Mouse (Mus musculus) heart, adult 9 months (tissue): Measurements from ENCODE around the gene Phka2.
A peak's percentile ranks its signal among the peaks of the same experiment; 100 is the strongest.

Experiments used
- DNase-seq, 2 experiments: peaks; one replicate each; pipeline ENCODE4 v3.0.0; 2022; ENCODE audit warnings: low spot score in 2 of 2

Phka2 gene

DNA sequence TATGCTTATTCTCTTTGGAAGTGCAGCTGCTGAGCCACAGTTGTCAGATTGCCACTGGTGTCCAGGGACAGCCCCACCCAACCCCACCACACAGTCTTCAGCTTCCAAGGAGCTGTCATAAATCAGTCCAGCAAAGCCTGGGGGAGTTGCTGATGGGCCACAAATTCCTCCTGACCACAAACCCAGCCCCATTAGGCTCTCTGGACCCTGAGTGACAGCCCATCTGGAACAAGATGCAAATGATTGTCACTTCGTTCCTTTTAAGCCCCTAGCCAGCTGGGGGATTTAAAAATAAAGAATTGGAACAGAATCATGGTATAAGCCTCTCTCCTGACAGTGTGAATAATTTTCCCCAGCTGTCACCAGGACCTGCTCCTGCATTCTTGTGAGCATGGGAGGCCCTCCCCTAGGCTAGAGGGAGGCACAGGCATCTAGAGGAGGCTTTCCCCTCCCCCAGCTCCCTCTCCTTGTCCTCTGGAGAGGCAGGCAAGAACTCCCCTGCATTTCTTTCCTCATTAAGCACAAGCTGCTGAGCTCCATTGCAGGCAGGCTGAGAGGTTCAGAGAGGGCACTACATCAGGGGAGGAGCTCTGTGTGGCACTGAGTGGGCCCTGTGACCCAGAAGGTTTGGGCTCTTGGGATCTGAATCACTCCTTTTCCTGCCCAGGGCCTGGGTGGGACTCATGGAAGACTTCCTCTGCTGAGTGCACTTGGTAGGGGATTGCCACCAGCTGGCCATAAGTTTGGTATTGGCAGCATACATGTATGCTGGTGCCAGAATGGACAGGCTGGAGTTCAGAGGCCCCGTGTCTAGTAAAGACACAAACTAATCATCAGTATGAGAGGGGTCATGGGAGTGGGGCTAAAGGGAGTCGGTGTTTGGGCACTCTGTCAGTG is 96.8 kb downstream of the Phka2 start:
- peak; percentile 34 to 47 for DNase-seq

- DNase-seq = peak in 1 of 2 experiments; percentile 22
Measured at GRCm38 (mm10) chrX:160601053-160601452, 99.1 kb downstream of the Phka2 start.

GRCm38 (mm10) chrX:160602770-160603169 is 100.8 kb downstream of the Phka2 start:
- no peak for DNase-seq

DNA sequence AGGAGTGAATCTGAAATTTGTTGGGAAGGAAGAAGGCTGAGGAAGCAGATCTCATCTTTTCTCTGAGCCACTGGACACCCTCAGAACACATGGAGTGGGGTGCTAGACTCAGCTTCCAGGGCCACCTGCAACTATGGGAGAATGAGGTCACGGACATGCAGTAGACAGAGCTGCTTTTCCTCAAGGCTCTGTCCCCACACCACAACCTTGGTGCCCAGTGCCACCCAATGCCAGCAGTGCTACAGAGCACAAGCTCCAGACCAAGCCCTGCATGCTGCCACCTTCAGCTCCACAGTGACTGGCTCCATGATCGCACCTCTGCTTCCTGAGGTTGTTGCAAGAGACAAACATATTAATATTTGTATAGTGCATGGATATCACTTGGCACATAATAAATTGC is 101.3 kb downstream of the Phka2 start:
- no peak for DNase-seq

DNA sequence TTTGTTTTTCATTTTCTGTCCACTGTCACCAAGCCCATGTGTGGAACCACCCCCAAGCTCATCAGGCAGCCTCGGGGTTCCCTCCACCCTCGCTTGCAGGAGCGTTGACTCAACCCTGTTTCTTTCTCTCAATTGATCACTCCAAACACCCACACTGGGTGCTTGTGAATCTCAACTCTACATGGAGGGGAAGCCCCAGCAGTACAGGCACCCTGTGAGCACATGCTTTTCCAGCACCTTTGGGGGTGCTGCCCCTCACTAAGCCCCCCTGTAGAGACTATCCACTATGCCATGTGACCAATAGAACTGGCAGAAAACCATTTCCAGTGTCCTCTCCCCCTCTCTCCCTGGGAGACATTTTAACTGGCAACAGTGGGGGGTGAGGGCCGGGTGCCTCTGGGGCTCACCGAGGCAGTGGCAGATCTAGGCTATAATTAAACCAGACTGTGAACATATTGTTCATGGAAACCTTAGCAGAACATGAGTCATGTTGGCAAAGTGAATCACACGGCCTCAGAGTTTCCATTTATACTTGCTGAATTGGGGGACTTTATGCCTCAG is 102.1 kb downstream of the Phka2 start:
- peak in 1 of 2 experiments; percentile 19 for DNase-seq

DNA sequence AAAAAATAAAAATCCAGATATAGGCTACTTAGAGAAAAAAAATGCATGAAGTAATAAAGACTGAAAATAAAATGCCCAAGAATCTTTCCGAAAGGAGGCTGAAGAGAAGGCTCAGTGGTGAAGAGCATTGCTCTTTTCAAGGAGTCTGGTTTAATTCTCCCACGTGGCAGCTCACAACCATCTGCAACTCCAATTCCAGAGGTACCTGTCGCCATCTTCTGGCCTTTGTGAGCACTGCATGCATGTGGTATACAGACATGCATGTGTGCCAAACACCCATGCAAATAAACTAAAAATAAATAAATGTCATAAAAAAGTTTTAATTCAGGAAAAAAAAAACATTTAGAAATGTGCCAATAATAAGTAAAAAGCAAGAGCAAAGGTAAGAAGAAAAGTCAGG is 107.9 kb downstream of the Phka2 start:
- no peak for DNase-seq

DNA sequence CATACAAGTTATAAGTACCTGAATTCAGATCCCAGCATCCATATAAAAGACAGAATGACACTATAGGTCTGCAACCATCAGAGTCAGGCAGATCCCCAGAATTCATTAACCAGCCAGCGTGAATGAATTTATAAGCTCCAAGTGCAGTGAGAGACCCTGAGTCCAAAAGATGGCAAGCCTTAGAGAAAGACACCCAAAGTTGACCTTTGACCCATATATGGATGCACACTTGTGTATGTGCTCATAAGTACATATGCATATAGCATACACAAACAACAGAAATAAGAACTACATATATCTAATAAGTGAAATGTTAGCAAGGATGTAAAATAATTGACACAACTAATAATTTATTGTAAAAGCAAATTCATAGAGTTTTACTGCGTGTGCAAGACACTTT is 108.5 kb downstream of the Phka2 start:
- DNase-seq = no peak

- no peak for DNase-seq
Measured at GRCm38 (mm10) chrX:160610882-160611644, 109.1 kb downstream of the Phka2 start.
